Mouse (Mus musculus): ENCODE measurements around the gene Hagh. TPM values are rescaled to one million over a fixed set of nuclear protein-coding genes. Genes with fewer than 3 reads are reported as not detected.

Hagh gene
- 116 TPM for polyA plus RNA-seq (2021)

DNA sequence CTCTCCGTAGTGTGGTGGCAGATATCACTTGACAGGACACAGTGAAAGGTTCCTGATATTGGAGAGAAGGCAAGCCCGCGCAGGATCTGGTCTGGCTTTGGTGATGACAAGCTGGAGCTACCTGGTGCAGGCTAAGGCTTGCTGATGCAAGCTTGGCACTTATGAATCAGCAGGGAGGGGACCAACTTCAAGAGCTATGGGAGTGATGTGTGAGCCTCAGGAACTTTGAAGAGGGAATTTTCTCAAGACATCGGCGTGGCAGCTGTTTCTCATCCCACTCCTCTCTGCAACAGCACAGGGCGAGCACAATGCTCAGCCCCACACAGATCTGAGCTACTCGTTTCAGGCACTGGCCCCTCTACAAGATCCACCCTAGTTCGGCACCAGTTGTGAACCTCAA, at the start of gene Hagh:
Gene Hagh (plus strand): TSS at position 302 of the 400 bp plus-strand sequence.
- no peak for ATAC-seq
- in situ Hi-C loops (cut with MboI; ENCODE audit: low pct_unique_long_range_greater_than_20kb) = no loop called here

DNA sequence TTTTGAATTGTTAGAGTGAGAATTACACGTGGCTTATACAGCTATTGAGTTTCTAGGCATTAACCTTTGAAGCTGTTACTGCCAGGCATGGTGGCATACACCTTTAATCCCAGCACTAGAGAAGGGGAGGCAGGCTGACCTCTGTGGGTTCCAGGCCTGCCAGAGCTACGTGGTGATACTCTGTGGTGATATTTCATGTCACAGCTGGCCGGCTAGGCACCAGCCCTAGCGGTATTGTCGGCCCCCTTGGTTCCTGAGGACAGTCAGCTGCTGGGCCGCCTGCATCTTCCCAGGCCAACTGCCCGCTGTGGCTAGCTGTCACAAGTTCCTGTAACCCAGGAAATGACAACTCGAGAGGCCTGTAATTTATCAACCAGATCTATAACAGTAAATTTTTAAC, 47.8 kb upstream of the Hagh start:
- TF ChIP-seq CTCF (IDR thresholded peaks at IDR 0.05) = no peak
- CTCF ChIA-PET = interaction anchor here (1.7 kb wide), 1 partner anchor 8 kb away, joined by 4 read pairs; no protein-coding TSS in a partner anchor
- DNase-seq (ENCODE audit: low read depth, low spot score) (no peak), ATAC-seq (no peak)
- H3K27me3 ChIP-seq = peaks cover 9% of the 10 kb centered on the region
- POLR2A ChIA-PET = no interaction called here
- in situ Hi-C loops (cut with MboI; ENCODE audit: low pct_unique_long_range_greater_than_20kb) = no loop called here

More for the DNA sequence above, at the start of gene Hagh:
- no peak for DNase-seq (ENCODE audit: low read depth, low spot score)
- POLR2A ChIA-PET = interaction anchor here (0.6 kb wide), 1 partner anchor 70 kb away, joined by 3 read pairs; no protein-coding TSS in a partner anchor
- CTCF ChIA-PET = interaction anchor here (0.9 to 2.2 kb wide), 4 partner anchors 11 to 94 kb away, joined by 3 to 7 read pairs (median 4); partner anchors contain the start of gene Fahd1
- H3K27me3 ChIP-seq = peaks cover 7% of the 10 kb centered on the region
- no peak for TF ChIP-seq CTCF (IDR thresholded peaks at IDR 0.05)

DNA sequence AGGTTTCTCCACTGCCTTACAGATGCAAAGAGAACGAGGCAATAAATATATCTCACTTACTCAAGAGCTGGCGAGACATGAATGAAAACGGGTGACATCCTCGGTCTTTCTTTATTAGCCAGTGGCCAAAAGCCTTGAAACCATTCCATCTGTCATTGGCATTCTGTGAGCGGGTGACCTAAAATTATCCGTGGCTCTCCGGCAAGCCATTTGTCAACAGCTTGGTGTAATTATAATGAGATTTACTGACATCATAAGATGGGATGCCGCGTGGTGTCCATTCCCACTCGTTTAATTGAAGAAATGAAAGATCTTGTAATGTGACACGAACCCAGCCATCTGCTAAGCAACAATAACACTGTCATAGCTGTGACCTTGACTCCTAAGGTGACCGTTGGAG, 45.2 kb upstream of the Hagh start:
- ChIA-PET POLR2A (interaction anchor here (0.9 kb wide), 1 partner anchor 29 kb away, joined by 4 read pairs; no protein-coding TSS in a partner anchor), CTCF (no interaction called here)
- in situ Hi-C loops (cut with MboI; ENCODE audit: low pct_unique_long_range_greater_than_20kb) = no loop called here
- DNase-seq (ENCODE audit: low read depth, low spot score) = no peak
- TF ChIP-seq CTCF (IDR thresholded peaks at IDR 0.05) = no peak
- H3K27me3 ChIP-seq = peaks cover 14% of the 10 kb centered on the region
- no peak for ATAC-seq

DNA sequence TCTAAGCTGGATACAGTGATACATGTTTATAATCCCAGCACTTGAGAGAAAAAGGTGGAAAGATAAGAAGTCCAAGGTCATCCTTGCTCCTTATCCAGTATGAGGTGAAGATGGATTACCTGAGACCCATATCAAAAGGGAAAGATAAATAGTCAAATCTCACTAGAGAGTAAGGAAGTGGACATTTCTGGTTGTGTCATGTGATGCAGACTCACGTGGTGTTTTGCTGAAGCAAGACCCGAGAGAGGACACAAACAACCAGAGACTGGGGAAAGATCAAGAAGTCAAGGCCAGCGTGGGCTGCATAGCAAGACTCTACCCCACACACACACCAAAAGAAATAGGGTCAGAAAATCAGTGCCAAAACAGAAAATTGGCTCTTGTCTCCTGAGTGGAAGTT, 43.0 kb upstream of the Hagh start:
- in situ Hi-C loops (cut with MboI; ENCODE audit: low pct_unique_long_range_greater_than_20kb) = no loop called here
- ChIA-PET CTCF (no interaction called here), POLR2A (no interaction called here)
- H3K27me3 ChIP-seq = peaks cover 14% of the 10 kb centered on the region
- ATAC-seq (no peak), DNase-seq (ENCODE audit: low read depth, low spot score) (no peak)
- no peak for TF ChIP-seq CTCF (IDR thresholded peaks at IDR 0.05)

DNA sequence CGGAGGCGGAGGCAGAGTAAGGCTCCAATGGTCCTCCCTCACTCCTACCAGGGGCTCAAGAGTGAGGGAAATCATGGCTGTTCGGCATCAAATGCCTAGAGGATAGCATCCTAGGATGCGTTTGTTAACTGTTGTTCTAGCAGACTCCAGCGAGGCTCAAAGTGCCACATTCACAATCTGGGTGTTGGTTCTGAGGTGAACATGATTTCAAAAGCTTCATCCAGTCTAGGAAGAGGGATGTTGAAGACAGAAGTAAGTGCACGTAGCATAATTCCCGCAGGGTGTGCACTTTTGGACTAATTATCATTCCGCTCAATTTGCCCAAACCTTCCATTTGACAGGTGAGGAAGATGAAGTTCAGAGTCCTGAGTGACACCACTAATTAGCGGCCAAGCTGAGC, 41.7 kb upstream of the Hagh start:
- TF ChIP-seq CTCF (IDR thresholded peaks at IDR 0.05) = no peak
- DNase-seq (ENCODE audit: low read depth, low spot score) (no peak), ATAC-seq (no peak)
- in situ Hi-C loops (cut with MboI; ENCODE audit: low pct_unique_long_range_greater_than_20kb) = no loop called here
- peaks cover 17% of the 10 kb centered on the region for H3K27me3 ChIP-seq
- CTCF ChIA-PET = no interaction called here
- POLR2A ChIA-PET = no interaction called here

DNA sequence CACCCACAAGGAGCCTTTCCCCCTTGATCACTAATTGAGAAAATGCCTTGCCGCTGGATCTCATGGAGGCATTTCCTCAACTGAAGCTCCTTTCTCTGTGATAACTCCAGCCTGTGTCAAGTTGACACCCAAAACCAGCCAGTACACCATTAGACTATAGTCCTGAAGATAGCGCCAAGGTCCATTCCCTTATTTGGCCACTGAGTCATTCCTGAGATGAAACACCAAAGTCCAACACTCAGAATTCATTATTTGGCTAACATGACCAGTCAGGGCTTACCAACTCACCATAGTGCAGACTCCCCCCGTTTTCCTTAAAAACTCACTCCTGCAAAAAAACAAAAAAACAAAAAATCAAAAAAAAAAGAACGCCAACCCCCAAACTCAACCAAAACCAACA, 40.5 kb upstream of the Hagh start:
- CTCF ChIA-PET = interaction anchor here (1.4 to 1.9 kb wide), 2 partner anchors 14 to 52 kb away, joined by 3 to 10 read pairs; no protein-coding TSS in a partner anchor
- peaks cover 19% of the 10 kb centered on the region for H3K27me3 ChIP-seq
- TF ChIP-seq CTCF (IDR thresholded peaks at IDR 0.05) = no peak
- DNase-seq (ENCODE audit: low read depth, low spot score) (no peak), ATAC-seq (no peak)
- in situ Hi-C loops (cut with MboI; ENCODE audit: low pct_unique_long_range_greater_than_20kb) = no loop called here
- POLR2A ChIA-PET = no interaction called here

DNA sequence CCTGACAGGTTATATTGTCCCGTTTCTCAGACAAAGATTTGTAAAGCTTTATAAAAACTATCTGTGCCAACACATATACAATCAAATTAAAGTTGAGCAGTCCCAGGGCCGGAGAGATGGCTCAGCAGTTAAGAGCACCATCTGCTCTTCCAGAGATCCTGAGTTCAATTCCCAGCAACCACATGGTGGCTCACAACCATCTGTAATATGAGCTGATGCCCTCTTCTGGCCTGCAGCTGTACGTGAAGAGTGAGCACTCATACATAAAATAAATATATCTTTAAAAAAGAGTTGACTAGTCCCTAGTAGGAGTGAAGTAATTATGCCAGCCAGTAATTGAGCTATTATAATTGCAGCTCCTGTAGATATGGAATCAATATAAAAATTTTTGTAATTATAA, 39.4 kb upstream of the Hagh start:
- DNase-seq (ENCODE audit: low read depth, low spot score) (no peak), ATAC-seq (no peak)
- in situ Hi-C loops (cut with MboI; ENCODE audit: low pct_unique_long_range_greater_than_20kb) = no loop called here
- ChIA-PET POLR2A (no interaction called here), CTCF (interaction anchor here (0.9 to 1.9 kb wide), 4 partner anchors 9 to 55 kb away, joined by 3 to 10 read pairs (median 4); no protein-coding TSS in a partner anchor)
- peak; percentile 43 for TF ChIP-seq CTCF (IDR thresholded peaks at IDR 0.05)
- peaks cover 10% of the 10 kb centered on the region for H3K27me3 ChIP-seq

DNA sequence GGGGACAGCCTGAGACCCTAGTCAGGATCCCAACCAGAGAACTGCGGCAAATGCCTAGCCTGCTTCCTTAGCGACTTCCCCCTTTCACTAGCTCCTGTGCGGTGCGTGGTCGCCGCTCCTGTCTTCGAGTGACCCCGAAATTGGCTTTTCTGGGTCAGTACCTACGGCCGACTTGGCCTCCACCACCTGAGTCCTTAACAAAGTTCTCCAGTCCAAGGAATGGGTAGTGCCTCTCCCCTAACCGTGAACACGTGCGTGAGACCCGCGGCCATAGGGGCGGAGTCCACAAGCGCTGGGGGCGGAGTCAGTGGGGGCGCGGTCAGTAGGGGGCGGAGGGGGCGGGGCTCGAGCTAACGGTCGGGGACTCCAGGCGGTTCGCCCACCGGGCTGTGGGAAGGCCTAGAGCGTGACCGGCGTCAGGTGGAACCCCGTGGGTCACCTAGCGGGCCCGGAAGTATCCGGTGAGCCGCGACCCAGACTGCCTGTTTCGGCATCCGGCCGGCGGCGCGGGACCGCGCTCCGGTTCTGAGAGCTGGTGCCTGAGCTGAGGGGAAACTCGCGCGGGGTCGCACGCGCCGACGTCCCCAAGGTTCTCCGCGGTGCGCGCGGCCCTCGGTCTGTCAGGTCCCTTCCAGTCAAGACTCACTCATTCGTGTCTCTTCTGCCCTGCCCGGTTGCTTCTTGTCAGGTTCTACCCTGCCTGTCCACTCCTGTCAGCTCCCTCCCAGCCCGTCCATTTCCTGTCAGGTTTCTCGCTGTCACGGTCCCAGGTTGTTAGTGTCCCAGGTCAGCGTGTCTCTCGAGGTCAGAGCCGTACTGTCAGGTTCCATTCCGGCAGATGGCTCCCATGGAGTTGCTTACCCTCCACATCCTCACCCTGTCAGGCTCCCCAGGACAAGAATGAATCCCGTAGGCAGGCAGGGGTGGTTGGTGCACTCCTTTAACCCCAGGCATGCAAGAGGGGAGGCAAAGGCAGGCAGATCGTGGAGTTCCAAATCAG, 35.7 kb upstream of the Hagh start, which contains the start of gene Meiob:
Gene Meiob (plus strand): TSS at position 338 of the 1,000 bp plus-strand sequence.
- in situ Hi-C loops (cut with MboI; ENCODE audit: low pct_unique_long_range_greater_than_20kb) = no loop called here
- peaks cover 11% of the 10 kb centered on the region for H3K27me3 ChIP-seq
- POLR2A ChIA-PET = no interaction called here
- ATAC-seq (peak; percentile 21), DNase-seq (ENCODE audit: low read depth, low spot score) (no peak)
- CTCF ChIA-PET = interaction anchor here (1.6 kb wide), 1 partner anchor 14 kb away, joined by 3 read pairs; no protein-coding TSS in a partner anchor
- no peak for TF ChIP-seq CTCF (IDR thresholded peaks at IDR 0.05)

DNA sequence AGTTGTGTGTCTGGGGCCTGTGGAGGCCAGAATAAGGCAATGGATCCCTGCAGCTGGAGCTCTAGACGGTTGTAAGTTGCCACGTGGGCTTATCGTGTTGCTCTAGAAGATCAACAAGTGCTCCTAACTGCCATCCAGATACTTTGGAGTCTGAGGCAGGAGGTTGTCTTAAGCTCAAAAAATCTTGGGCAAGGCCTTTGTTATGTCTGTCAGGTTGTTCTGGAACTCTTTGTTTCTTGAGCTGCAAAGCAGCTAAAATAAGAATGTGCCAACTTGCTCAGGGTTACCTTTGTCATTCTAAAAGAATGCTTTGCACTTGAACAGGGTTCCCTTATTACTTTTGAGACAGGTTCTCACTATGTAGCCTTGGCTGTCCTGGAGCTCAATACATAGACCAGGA, 28.7 kb upstream of the Hagh start:
- TF ChIP-seq CTCF (IDR thresholded peaks at IDR 0.05) = no peak
- ATAC-seq (no peak), DNase-seq (ENCODE audit: low read depth, low spot score) (no peak)
- in situ Hi-C loops (cut with MboI; ENCODE audit: low pct_unique_long_range_greater_than_20kb) = no loop called here
- POLR2A ChIA-PET = interaction anchor here (1.6 kb wide), 1 partner anchor 70 kb away, joined by 3 read pairs; no protein-coding TSS in a partner anchor
- H3K27me3 ChIP-seq = peaks cover 24% of the 10 kb centered on the region
- CTCF ChIA-PET = no interaction called here

DNA sequence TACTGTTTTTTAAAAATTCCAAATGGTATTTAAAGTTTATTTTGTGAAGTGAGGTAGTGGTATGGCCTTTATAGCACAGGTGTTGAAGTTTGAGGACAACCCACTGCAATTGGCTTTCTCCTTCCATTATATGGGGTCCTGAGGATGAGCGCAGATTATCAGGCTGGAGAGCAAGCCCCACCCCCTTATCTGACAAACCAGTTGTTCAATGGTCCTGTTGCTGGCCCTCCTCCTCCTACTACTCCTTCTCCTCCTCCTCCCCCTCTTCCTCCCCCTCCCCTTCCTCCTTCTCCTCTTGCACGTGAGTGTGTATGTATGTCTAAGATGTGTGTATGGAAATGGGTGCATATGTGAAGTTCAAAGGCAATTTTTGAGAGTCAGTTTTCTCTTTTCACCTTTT, 27.7 kb upstream of the Hagh start:
- peaks cover 24% of the 10 kb centered on the region for H3K27me3 ChIP-seq
- ChIA-PET CTCF (no interaction called here), POLR2A (no interaction called here)
- ATAC-seq = no peak
- in situ Hi-C loops (cut with MboI; ENCODE audit: low pct_unique_long_range_greater_than_20kb) = no loop called here
- TF ChIP-seq CTCF (IDR thresholded peaks at IDR 0.05) = no peak
- no peak for DNase-seq (ENCODE audit: low read depth, low spot score)

DNA sequence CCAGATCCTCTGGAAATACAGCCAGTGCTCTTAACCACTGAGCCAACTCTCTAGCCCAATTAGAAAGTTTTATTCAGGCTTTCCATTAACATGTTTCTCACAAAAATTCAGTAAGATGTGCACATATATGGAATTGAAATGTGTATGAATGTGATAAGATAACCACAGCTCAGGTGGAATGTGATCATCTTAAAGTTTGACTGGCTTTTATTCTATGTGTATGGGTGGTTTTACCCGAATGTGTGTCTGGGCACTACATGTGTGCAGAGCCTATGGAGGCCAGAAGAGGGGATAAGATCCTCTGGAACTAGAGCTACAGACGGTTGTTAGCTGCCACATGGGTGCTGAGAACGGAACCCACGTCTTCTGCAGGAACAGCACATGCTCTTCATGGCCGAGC, 24.7 kb upstream of the Hagh start:
- TF ChIP-seq CTCF (IDR thresholded peaks at IDR 0.05) = no peak
- in situ Hi-C loops (cut with MboI; ENCODE audit: low pct_unique_long_range_greater_than_20kb) = loop anchor here (5.0 kb wide), 1 partner anchor 73 kb away; no protein-coding TSS in a partner anchor
- peaks cover 26% of the 10 kb centered on the region for H3K27me3 ChIP-seq
- no peak for DNase-seq (ENCODE audit: low read depth, low spot score)
- ATAC-seq = no peak
- ChIA-PET POLR2A (no interaction called here), CTCF (interaction anchor here (1.3 to 3.1 kb wide), 5 partner anchors 10 to 70 kb away, joined by 3 to 22 read pairs (median 4); no protein-coding TSS in a partner anchor)
